Mouse (Mus musculus) C2C12 (cell line): ENCODE measurements around the gene Kdm4a.

Source experiments
- CEBPB ChIP-seq: IDR thresholded peaks from one replicate; pipeline ENCODE4 v1.6.1; 2011; ENCODE audit warnings: low read depth, mild to moderate bottlenecking, control low read depth, moderate library complexity
- CTCF ChIP-seq: IDR thresholded peaks from one replicate; pipeline ENCODE4 v1.5.1; 2011; ENCODE audit not compliant: control insufficient read depth, insufficient read depth, insufficient read length
- MAX ChIP-seq: IDR thresholded peaks from one replicate; pipeline ENCODE4 v1.6.1; 2011; ENCODE audit warnings: mild to moderate bottlenecking, control low read depth
- MYOD1 ChIP-seq: IDR thresholded peaks from one replicate; pipeline ENCODE4 v1.6.1; 2011; ENCODE audit warnings: low read depth; ENCODE audit not compliant: control insufficient read depth, insufficient read length
- MYOG ChIP-seq: IDR thresholded peaks from one replicate; pipeline ENCODE4 v1.6.1; 2011; ENCODE audit not compliant: control insufficient read depth, insufficient read length; ENCODE audit errors: extremely low read depth
- USF1 ChIP-seq: IDR thresholded peaks from one replicate; pipeline ENCODE4 v1.6.1; 2011; ENCODE audit warnings: low read depth, mild to moderate bottlenecking, control low read depth, moderate library complexity

DNA sequence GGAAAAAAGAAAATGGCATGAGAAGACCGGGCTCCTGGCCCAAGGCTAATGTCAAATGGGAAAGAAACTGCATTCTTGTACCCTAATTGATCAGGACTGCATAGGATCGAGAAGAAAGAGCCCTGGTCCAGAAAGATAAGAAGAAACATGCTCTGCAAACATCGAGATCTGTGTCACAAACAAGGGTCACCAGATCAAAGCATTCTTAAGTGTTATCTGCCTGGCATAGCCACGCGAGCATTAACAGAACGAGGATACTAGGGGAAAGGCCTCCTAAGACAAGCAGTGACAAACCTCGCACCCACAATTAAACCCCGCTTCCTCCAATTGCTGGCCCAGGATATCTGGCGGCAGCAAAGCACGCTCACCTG lies 31.5 kb downstream of the Kdm4a start:
- TF ChIP-seq CTCF (no peak), USF1 (no peak), MYOG (no peak), MAX (no peak), MYOD1 (no peak), CEBPB (no peak)
